Mouse (Mus musculus) hindbrain, embryonic 16.5 days (tissue): ENCODE results near the gene Pgm1. TPM values are rescaled to one million over a fixed set of nuclear protein-coding genes. Genes with fewer than 3 reads are reported as not detected.

ENCODE experiments used
- ATAC-seq: fragments of 200-750 bp; cut with Nextera tagmentation; 2 replicates; pipeline ENCODE4 v1.8.0; 2017; ENCODE audit warnings: moderate TSS enrichment, moderate library complexity
- H3K27ac ChIP-seq: fragments of 300-500 bp; sonication (generic); 2 replicates; pipeline ENCODE4 v1.5.1; 2014; ENCODE audit warnings: low read depth, mild to moderate bottlenecking, control low read depth, low read length, moderate library complexity
- H3K27me3 ChIP-seq: fragments of 300-500 bp; sonication (generic); replicated peaks from 2 replicates; pipeline ENCODE4 v1.6.1; 2014; ENCODE audit warnings: low read length; ENCODE audit not compliant: control insufficient read depth, insufficient read depth
- H3K36me3 ChIP-seq: fragments of 300-500 bp; sonication (generic); 2 replicates; pipeline ENCODE4 v1.6.1; 2014; ENCODE audit warnings: mild to moderate bottlenecking, low read length, moderate library complexity, mixed read lengths; ENCODE audit not compliant: control insufficient read depth, insufficient read depth
- H3K4me1 ChIP-seq: fragments of 300-500 bp; sonication (generic); 2 replicates; pipeline ENCODE4 v1.6.1; 2014; ENCODE audit warnings: low read depth, low read length; ENCODE audit not compliant: control insufficient read depth, insufficient read depth
- H3K4me2 ChIP-seq: fragments of 300-500 bp; sonication (generic); 2 replicates; pipeline ENCODE4 v1.6.1; 2014; ENCODE audit warnings: mild to moderate bottlenecking, low read length, control low read depth, moderate library complexity
- H3K4me3 ChIP-seq: fragments of 300-500 bp; sonication (generic); 2 replicates; pipeline ENCODE4 v1.5.1; 2014; ENCODE audit warnings: mild to moderate bottlenecking, low read length, control low read depth, moderate library complexity
- H3K9ac ChIP-seq: fragments of 300-500 bp; sonication (generic); 2 replicates; pipeline ENCODE4 v1.6.1; 2014; ENCODE audit warnings: low read depth, mild to moderate bottlenecking, control low read depth, low read length, moderate library complexity
- H3K9me3 ChIP-seq: fragments of 300-500 bp; sonication (generic); 2 replicates; pipeline ENCODE4 v1.6.1; 2014; ENCODE audit warnings: mild to moderate bottlenecking, low read length, moderate library complexity; ENCODE audit not compliant: control insufficient read depth
- WGBS: fragments of 180-500 bp; shearing (Covaris S2); extraction: QIAGEN DNeasy Blood & Tissue Kit; methylation state at CpG from one replicate; pipeline ENCODE4 v1.1.7; 2014; 5-methylcytosine and 5-hydroxymethylcytosine counted together
- polyA plus RNA-seq: library from polyadenylated mRNA; unstranded; fragments of >200 nt; fragmentation: Nextera tagmentation; extraction: Ambion mirVana; gene quantifications from 2 replicates; pipeline ENCODE4 v1.2.1, GENCODE M21; 2015

Pgm1 gene
- polyA plus RNA-seq, 1 experiment from 2014 or later: 119 TPM

GRCm38 (mm10) chr4:99947896-99948295 lies 18.7 kb downstream of the Pgm1 start:
- H3K27ac ChIP-seq: no peak overlapping the region
- no peak overlapping the region for H3K9ac ChIP-seq
- no peak overlapping the region for H3K4me3 ChIP-seq
- no peak overlapping the region for H3K4me2 ChIP-seq
- H3K9me3 ChIP-seq: no peaks in the 10 kb centered on the region
- no peaks in the 10 kb centered on the region for H3K36me3 ChIP-seq
- 100% methylated on average over 1 of the region's 1 CpGs for WGBS
- ATAC-seq: no peak
- no peaks in the 10 kb centered on the region for H3K4me1 ChIP-seq
- no peaks in the 10 kb centered on the region for H3K27me3 ChIP-seq

DNA sequence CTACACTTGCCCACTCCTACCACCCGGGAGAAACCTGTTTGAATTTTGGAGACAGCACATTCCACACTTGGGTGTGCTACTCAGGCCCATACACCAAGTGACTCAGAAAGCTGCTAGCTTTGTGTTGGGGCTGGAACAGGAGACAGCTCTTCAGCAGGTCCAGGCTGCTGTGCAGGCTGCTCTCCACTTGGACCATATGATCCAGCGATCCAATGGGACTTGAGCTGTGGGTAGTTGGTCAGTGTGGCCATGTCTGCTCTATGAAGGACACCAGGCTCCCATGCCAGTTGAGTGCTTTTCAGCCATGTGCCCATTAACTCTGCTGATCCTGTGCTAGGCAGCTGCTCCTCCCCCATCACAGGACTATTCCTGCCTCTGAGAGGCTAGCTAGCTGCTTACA lies 24.7 kb downstream of the Pgm1 start:
- H3K27ac ChIP-seq: no peak overlapping the region
- 97% methylated on average over 2 of the region's 2 CpGs for WGBS
- no peak overlapping the region for H3K9ac ChIP-seq
- H3K9me3 ChIP-seq: no peaks in the 10 kb centered on the region
- H3K4me3 ChIP-seq: no peak overlapping the region
- no peak for ATAC-seq
- H3K4me2 ChIP-seq: no peak overlapping the region
- no peaks in the 10 kb centered on the region for H3K36me3 ChIP-seq
- H3K27me3 ChIP-seq: no peaks in the 10 kb centered on the region
- no peaks in the 10 kb centered on the region for H3K4me1 ChIP-seq

DNA sequence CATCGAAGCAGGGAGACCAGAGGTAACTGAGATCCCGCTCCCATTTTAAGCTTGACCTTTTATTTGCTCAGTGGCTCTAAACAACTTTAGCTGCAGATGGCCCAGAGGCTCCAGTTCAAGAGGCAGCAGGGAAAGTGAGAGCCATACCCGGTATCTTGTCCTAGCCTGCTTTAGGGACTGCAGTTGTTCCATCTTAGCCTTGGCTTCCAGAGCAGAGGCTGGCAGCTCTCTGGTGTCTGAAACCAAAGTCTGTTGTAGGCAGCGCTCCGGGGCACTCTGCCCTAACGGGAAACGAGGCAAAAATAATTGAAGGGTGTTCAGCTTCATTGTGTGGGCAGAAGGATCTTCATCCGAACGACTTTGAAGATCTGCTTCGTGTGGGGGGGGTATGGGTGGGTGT lies 26.2 kb downstream of the Pgm1 start:
- Histone ChIP-seq H3K4me1 (no peaks in the 10 kb centered on the region), H3K4me2 (no peak overlapping the region)

GRCm38 (mm10) chr4:99957186-99957585 lies 28.0 kb downstream of the Pgm1 start:
- Histone ChIP-seq H3K4me1 (no peaks in the 10 kb centered on the region), H3K9ac (no peak overlapping the region), H3K36me3 (no peaks in the 10 kb centered on the region), H3K27ac (no peak overlapping the region), H3K4me2 (no peak overlapping the region), H3K4me3 (no peak overlapping the region), H3K9me3 (no peaks in the 10 kb centered on the region), H3K27me3 (no peaks in the 10 kb centered on the region)
- WGBS: 95% methylated on average over 4 of the region's 4 CpGs
- ATAC-seq: no peak

More for the DNA sequence above, 26.2 kb downstream of the Pgm1 start:
- H3K4me3 ChIP-seq: no peak overlapping the region
- H3K9ac ChIP-seq: no peak overlapping the region
- H3K27me3 ChIP-seq: no peaks in the 10 kb centered on the region
- H3K9me3 ChIP-seq: no peaks in the 10 kb centered on the region
- H3K36me3 ChIP-seq: no peaks in the 10 kb centered on the region
- 86% methylated on average over 10 of the region's 10 CpGs for WGBS
- no peak for ATAC-seq
- H3K27ac ChIP-seq: no peak overlapping the region

DNA sequence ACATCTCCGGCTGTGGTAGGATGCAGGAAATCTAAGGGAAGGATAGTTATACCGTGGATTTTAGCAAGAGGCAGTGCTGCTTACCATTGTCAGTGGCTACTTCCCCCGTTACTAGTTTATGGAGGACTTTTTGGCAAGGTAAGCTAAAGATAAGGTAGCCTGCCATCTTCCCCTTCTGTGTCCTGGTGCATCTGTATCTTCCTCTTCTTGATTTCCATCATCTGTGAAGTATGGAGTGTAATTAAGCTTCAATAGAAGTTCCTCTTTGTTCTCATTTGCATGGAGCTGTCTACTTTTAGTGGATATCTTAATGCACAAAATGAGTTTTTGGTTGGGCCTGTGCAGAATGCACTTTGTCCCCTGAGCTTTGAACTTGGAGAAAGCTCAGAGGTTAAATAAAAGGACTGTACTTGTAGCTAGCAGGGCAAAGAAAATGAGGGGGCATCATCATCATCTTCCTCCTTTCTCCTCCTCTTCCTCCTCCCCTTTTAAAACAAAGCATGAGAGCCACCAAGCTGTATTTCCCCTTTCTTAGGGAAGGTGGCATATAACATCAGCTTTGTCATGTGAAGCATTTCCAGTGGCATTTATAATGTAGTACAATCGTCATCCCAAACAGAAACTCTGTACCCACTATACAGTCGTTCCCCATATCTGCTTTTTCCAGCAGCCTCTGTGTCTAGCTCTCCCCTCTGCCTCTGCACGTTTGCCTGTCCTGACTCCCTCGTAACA lies 29.0 kb downstream of the Pgm1 start:
- Histone ChIP-seq H3K36me3 (no peaks in the 10 kb centered on the region), H3K4me1 (no peaks in the 10 kb centered on the region), H3K27ac (no peak overlapping the region), H3K9me3 (no peaks in the 10 kb centered on the region), H3K9ac (no peak overlapping the region), H3K4me3 (no peak overlapping the region), H3K27me3 (no peaks in the 10 kb centered on the region), H3K4me2 (no peak overlapping the region)
- WGBS: 80% methylated on average over 7 of the region's 7 CpGs
- no peak for ATAC-seq

DNA sequence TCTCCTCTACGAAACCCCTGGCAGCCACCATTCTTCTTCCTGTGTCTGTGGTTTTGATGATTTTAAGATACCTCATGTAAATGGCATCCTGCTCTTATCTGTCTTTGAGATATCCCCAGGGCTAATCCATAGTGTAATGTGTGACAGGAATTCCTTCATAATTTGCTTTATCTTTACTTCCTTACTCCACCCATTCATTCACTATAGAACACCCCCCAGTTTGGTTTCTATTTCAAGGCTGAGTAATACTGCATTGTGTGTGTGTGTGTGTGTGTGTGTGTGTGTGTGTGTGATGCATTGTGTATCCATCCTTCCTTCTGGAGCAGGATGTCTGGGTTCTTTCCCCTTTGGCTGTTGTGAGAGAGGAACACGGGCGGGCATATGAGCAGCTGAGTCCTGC lies 30.1 kb downstream of the Pgm1 start:
- 85% methylated on average over 3 of the region's 3 CpGs for WGBS
- no peaks in the 10 kb centered on the region for H3K9me3 ChIP-seq
- ATAC-seq: no peak

DNA sequence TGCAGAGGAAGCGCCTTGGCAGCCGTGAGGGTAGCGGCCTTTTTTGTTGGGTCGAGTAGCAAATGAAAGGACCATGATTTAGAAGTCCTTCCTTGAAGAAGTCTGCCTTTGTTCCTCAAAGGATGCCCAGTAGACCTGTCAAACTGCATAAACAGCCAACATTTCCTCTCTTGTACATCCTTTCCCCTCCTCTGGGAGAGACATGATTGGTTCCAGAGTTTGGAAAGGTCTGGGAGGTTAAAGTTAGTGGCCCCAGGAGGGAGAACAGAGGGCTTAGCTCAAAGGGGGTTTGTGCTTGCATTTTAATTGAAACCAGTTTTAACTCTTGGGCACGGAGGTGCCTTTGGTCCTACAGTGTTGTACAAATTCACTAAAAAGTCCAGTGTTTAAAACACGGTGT lies 37.3 kb downstream of the Pgm1 start:
- Histone ChIP-seq H3K9ac (no peak overlapping the region), H3K4me1 (no peaks in the 10 kb centered on the region), H3K4me3 (no peak overlapping the region), H3K4me2 (no peak overlapping the region), H3K27ac (no peak overlapping the region), H3K36me3 (peaks cover 9% of the 10 kb centered on the region), H3K9me3 (no peaks in the 10 kb centered on the region), H3K27me3 (no peaks in the 10 kb centered on the region)
- 80% methylated on average over 6 of the region's 6 CpGs for WGBS
- no peak for ATAC-seq

More for the DNA sequence above, 30.1 kb downstream of the Pgm1 start:
- Histone ChIP-seq H3K4me2 (no peak overlapping the region), H3K27me3 (no peaks in the 10 kb centered on the region), H3K36me3 (no peaks in the 10 kb centered on the region; the same call in 1 of the 2 replicates), H3K4me3 (no peak overlapping the region), H3K9ac (no peak overlapping the region), H3K4me1 (no peaks in the 10 kb centered on the region), H3K27ac (no peak overlapping the region)

DNA sequence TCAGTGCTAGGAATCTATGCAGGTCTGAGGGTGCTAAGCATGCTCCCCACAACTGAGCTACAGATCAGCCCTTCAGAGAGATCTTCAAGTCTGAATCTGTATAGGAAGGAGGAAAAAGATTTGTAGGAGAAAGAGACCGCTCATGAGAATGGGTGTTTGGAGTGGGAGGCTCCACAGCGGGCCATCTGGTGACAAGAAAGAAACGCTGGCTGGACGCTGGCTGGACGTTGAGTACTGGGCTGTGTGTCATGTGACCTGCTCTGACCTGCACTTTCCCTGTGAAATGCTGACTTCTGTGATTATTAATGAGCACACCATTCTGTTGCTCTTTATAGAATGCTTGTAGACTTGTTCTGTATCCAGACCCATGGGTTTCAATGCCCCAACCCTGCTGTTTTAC lies 40.1 kb downstream of the Pgm1 start:
- no peak overlapping the region for H3K4me2 ChIP-seq

GRCm38 (mm10) chr4:99970097-99970496 lies 40.9 kb downstream of the Pgm1 start:
- no peaks in the 10 kb centered on the region for H3K27me3 ChIP-seq
- no peak overlapping the region for H3K9ac ChIP-seq
- ATAC-seq: no peak
- no peaks in the 10 kb centered on the region for H3K9me3 ChIP-seq
- no peak overlapping the region for H3K4me2 ChIP-seq
- H3K27ac ChIP-seq: no peak overlapping the region
- H3K36me3 ChIP-seq: peaks cover 5% of the 10 kb centered on the region
- WGBS: 65% methylated on average over 4 of the region's 4 CpGs
- H3K4me3 ChIP-seq: no peak overlapping the region
- no peaks in the 10 kb centered on the region for H3K4me1 ChIP-seq

More for the DNA sequence above, 40.1 kb downstream of the Pgm1 start:
- no peaks in the 10 kb centered on the region for H3K9me3 ChIP-seq
- no peaks in the 10 kb centered on the region for H3K4me1 ChIP-seq
- H3K27ac ChIP-seq: no peak overlapping the region
- peaks cover 9% of the 10 kb centered on the region for H3K36me3 ChIP-seq
- no peaks in the 10 kb centered on the region for H3K27me3 ChIP-seq
- no peak overlapping the region for H3K4me3 ChIP-seq
- no peak overlapping the region for H3K9ac ChIP-seq
- ATAC-seq: no peak
- 28% methylated on average over 5 of the region's 5 CpGs for WGBS
